Mouse (Mus musculus): ENCODE results near the gene Foxn1. TPM values are rescaled to one million over a fixed set of nuclear protein-coding genes. Genes with fewer than 3 reads are reported as not detected.

The Foxn1 gene
- polyA plus RNA-seq, 1 experiment from 2014 or later = not detected

- H3K9me3 ChIP-seq (ENCODE audit: control insufficient read depth, low read length) = no peaks in the 10 kb centered on the region
- no peaks in the 10 kb centered on the region for H3K36me3 ChIP-seq (ENCODE audit: control insufficient read depth, insufficient read depth, low read length)
- peaks cover 6% of the 10 kb centered on the region for H3K27me3 ChIP-seq (ENCODE audit: control insufficient read depth, insufficient read depth, low read length)
- H3K4me2 ChIP-seq (ENCODE audit: low read length) = no peak overlapping the region
- no peaks in the 10 kb centered on the region for H3K4me1 ChIP-seq (ENCODE audit: control insufficient read depth in 2 of 2, insufficient read depth in 2 of 2, low read length in 2 of 2)
- no peak overlapping the region for H3K27ac ChIP-seq (replicated peaks in 1 of 2; ENCODE audit: control insufficient read depth in 1 of 2, insufficient read depth in 1 of 2, low read depth in 2 of 2, low read length in 2 of 2)
- ATAC-seq (ENCODE audit: insufficient number of reproducible peaks, insufficient read depth, low FRiP score, low read depth) = no peak
- H3K4me3 ChIP-seq (ENCODE audit: control insufficient read depth in 1 of 2, insufficient read depth in 1 of 2, low read depth in 1 of 2, low read length in 2 of 2) = no peak overlapping the region
- no peak overlapping the region for H3K9ac ChIP-seq (ENCODE audit: low read length)
- WGBS = 67% methylated on average over 4 of the region's 4 CpGs
Observed at GRCm38 (mm10) chr11:78380351-78380750, 6.0 kb downstream of the Foxn1 start.

GRCm38 (mm10) chr11:78377549-78378159 is 8.7 kb downstream of the Foxn1 start:
- Histone ChIP-seq H3K4me3 (ENCODE audit: control insufficient read depth in 1 of 2, insufficient read depth in 1 of 2, low read depth in 1 of 2, low read length in 2 of 2) (no peak overlapping the region), H3K27ac (replicated peaks in 1 of 2; ENCODE audit: control insufficient read depth in 1 of 2, insufficient read depth in 1 of 2, low read depth in 2 of 2, low read length in 2 of 2) (no peak overlapping the region), H3K36me3 (ENCODE audit: control insufficient read depth, insufficient read depth, low read length) (no peaks in the 10 kb centered on the region), H3K4me1 (ENCODE audit: control insufficient read depth in 2 of 2, insufficient read depth in 2 of 2, low read length in 2 of 2) (no peaks in the 10 kb centered on the region), H3K9me3 (ENCODE audit: control insufficient read depth, low read length) (no peaks in the 10 kb centered on the region), H3K4me2 (ENCODE audit: low read length) (no peak overlapping the region), H3K27me3 (ENCODE audit: control insufficient read depth, insufficient read depth, low read length) (peaks cover 3% of the 10 kb centered on the region), H3K9ac (ENCODE audit: low read length) (no peak overlapping the region)
- no peak for ATAC-seq (ENCODE audit: insufficient number of reproducible peaks, insufficient read depth, low FRiP score, low read depth)
- WGBS = 50% methylated on average over 11 of the region's 12 CpGs

GRCm38 (mm10) chr11:78374147-78374546 is 12.2 kb downstream of the Foxn1 start:
- no peak overlapping the region for H3K4me3 ChIP-seq (ENCODE audit: control insufficient read depth in 1 of 2, insufficient read depth in 1 of 2, low read depth in 1 of 2, low read length in 2 of 2)
- H3K36me3 ChIP-seq (ENCODE audit: control insufficient read depth, insufficient read depth, low read length) = no peaks in the 10 kb centered on the region
- WGBS = 76% methylated on average over 8 of the region's 8 CpGs
- ATAC-seq (ENCODE audit: insufficient number of reproducible peaks, insufficient read depth, low FRiP score, low read depth) = no peak; the same call in 1 of the 2 replicates
- no peak overlapping the region for H3K4me2 ChIP-seq (ENCODE audit: low read length)
- H3K27ac ChIP-seq (replicated peaks in 1 of 2; ENCODE audit: control insufficient read depth in 1 of 2, insufficient read depth in 1 of 2, low read depth in 2 of 2, low read length in 2 of 2) = no peak overlapping the region
- no peak overlapping the region for H3K9ac ChIP-seq (ENCODE audit: low read length)
- H3K4me1 ChIP-seq (ENCODE audit: control insufficient read depth in 2 of 2, insufficient read depth in 2 of 2, low read length in 2 of 2) = no peaks in the 10 kb centered on the region; a peak in 1 of 4 replicates
- H3K9me3 ChIP-seq (ENCODE audit: control insufficient read depth, low read length) = no peaks in the 10 kb centered on the region
- H3K27me3 ChIP-seq (ENCODE audit: control insufficient read depth, insufficient read depth, low read length) = no peaks in the 10 kb centered on the region; the same call in 1 of the 2 replicates

GRCm38 (mm10) chr11:78372610-78373009 is 13.7 kb downstream of the Foxn1 start:
- 64% methylated on average over 7 of the region's 7 CpGs for WGBS

GRCm38 (mm10) chr11:78372166-78372565 is 14.2 kb downstream of the Foxn1 start:
- 57% methylated on average over 3 of the region's 3 CpGs for WGBS

More at GRCm38 (mm10) chr11:78372610-78373009, 13.7 kb downstream of the Foxn1 start:
- H3K9me3 ChIP-seq (ENCODE audit: control insufficient read depth, low read length) = no peaks in the 10 kb centered on the region
- H3K9ac ChIP-seq (ENCODE audit: low read length) = no peak overlapping the region
- no peak overlapping the region for H3K4me3 ChIP-seq (ENCODE audit: control insufficient read depth in 1 of 2, insufficient read depth in 1 of 2, low read depth in 1 of 2, low read length in 2 of 2)
- ATAC-seq (ENCODE audit: insufficient number of reproducible peaks, insufficient read depth, low FRiP score, low read depth) = no peak
- no peaks in the 10 kb centered on the region for H3K36me3 ChIP-seq (ENCODE audit: control insufficient read depth, insufficient read depth, low read length)
- H3K4me1 ChIP-seq (ENCODE audit: control insufficient read depth in 2 of 2, insufficient read depth in 2 of 2, low read length in 2 of 2) = no peaks in the 10 kb centered on the region; a peak in 1 of 4 replicates
- no peaks in the 10 kb centered on the region for H3K27me3 ChIP-seq (ENCODE audit: control insufficient read depth, insufficient read depth, low read length)
- H3K4me2 ChIP-seq (ENCODE audit: low read length) = no peak overlapping the region
- no peak overlapping the region for H3K27ac ChIP-seq (replicated peaks in 1 of 2; ENCODE audit: control insufficient read depth in 1 of 2, insufficient read depth in 1 of 2, low read depth in 2 of 2, low read length in 2 of 2)

GRCm38 (mm10) chr11:78371711-78372110 is 14.6 kb downstream of the Foxn1 start:
- H3K9ac ChIP-seq (ENCODE audit: low read length) = no peak overlapping the region
- H3K4me3 ChIP-seq (ENCODE audit: control insufficient read depth in 1 of 2, insufficient read depth in 1 of 2, low read depth in 1 of 2, low read length in 2 of 2) = no peak overlapping the region
- no peaks in the 10 kb centered on the region; a peak in 1 of 4 replicates for H3K4me1 ChIP-seq (ENCODE audit: control insufficient read depth in 2 of 2, insufficient read depth in 2 of 2, low read length in 2 of 2)
- H3K9me3 ChIP-seq (ENCODE audit: control insufficient read depth, low read length) = no peaks in the 10 kb centered on the region
- no peaks in the 10 kb centered on the region for H3K27me3 ChIP-seq (ENCODE audit: control insufficient read depth, insufficient read depth, low read length)
- H3K36me3 ChIP-seq (ENCODE audit: control insufficient read depth, insufficient read depth, low read length) = no peaks in the 10 kb centered on the region
- H3K27ac ChIP-seq (replicated peaks in 1 of 2; ENCODE audit: control insufficient read depth in 1 of 2, insufficient read depth in 1 of 2, low read depth in 2 of 2, low read length in 2 of 2) = no peak overlapping the region
- ATAC-seq (ENCODE audit: insufficient number of reproducible peaks, insufficient read depth, low FRiP score, low read depth) = no peak
- H3K4me2 ChIP-seq (ENCODE audit: low read length) = no peak overlapping the region
- WGBS = 82% methylated on average over 11 of the region's 11 CpGs

More at GRCm38 (mm10) chr11:78372166-78372565, 14.2 kb downstream of the Foxn1 start:
- Histone ChIP-seq H3K9me3 (ENCODE audit: control insufficient read depth, low read length) (no peaks in the 10 kb centered on the region), H3K27ac (replicated peaks in 1 of 2; ENCODE audit: control insufficient read depth in 1 of 2, insufficient read depth in 1 of 2, low read depth in 2 of 2, low read length in 2 of 2) (no peak overlapping the region), H3K4me2 (ENCODE audit: low read length) (no peak overlapping the region), H3K9ac (ENCODE audit: low read length) (no peak overlapping the region), H3K27me3 (ENCODE audit: control insufficient read depth, insufficient read depth, low read length) (no peaks in the 10 kb centered on the region), H3K4me1 (ENCODE audit: control insufficient read depth in 2 of 2, insufficient read depth in 2 of 2, low read length in 2 of 2) (no peaks in the 10 kb centered on the region; a peak in 1 of 4 replicates), H3K36me3 (ENCODE audit: control insufficient read depth, insufficient read depth, low read length) (no peaks in the 10 kb centered on the region), H3K4me3 (ENCODE audit: control insufficient read depth in 1 of 2, insufficient read depth in 1 of 2, low read depth in 1 of 2, low read length in 2 of 2) (no peak overlapping the region)
- no peak for ATAC-seq (ENCODE audit: insufficient number of reproducible peaks, insufficient read depth, low FRiP score, low read depth)

- Histone ChIP-seq H3K9me3 (ENCODE audit: control insufficient read depth, low read length) (no peaks in the 10 kb centered on the region), H3K4me2 (ENCODE audit: low read length) (no peak overlapping the region), H3K9ac (ENCODE audit: low read length) (no peak overlapping the region), H3K4me1 (ENCODE audit: control insufficient read depth in 2 of 2, insufficient read depth in 2 of 2, low read length in 2 of 2) (no peaks in the 10 kb centered on the region; a peak in 1 of 4 replicates), H3K27ac (replicated peaks in 1 of 2; ENCODE audit: control insufficient read depth in 1 of 2, insufficient read depth in 1 of 2, low read depth in 2 of 2, low read length in 2 of 2) (no peak overlapping the region), H3K4me3 (ENCODE audit: control insufficient read depth in 1 of 2, insufficient read depth in 1 of 2, low read depth in 1 of 2, low read length in 2 of 2) (no peak overlapping the region), H3K27me3 (ENCODE audit: control insufficient read depth, insufficient read depth, low read length) (no peaks in the 10 kb centered on the region), H3K36me3 (ENCODE audit: control insufficient read depth, insufficient read depth, low read length) (no peaks in the 10 kb centered on the region)
- 27% methylated on average over 1 of the region's 1 CpGs for WGBS
- no peak for ATAC-seq (ENCODE audit: insufficient number of reproducible peaks, insufficient read depth, low FRiP score, low read depth)
Observed at GRCm38 (mm10) chr11:78370389-78370788, 16.0 kb downstream of the Foxn1 start.
